Mouse (Mus musculus) cortical plate, adult 2 months (tissue): Measurements from ENCODE around the gene Clptm1l. TPM values are rescaled to one million over a fixed set of nuclear protein-coding genes. Genes with fewer than 3 reads are reported as not detected.
A peak's percentile ranks its signal among the peaks of the same experiment; 100 is the strongest.

ENCODE experiments used
- H3K27ac ChIP-seq: fragments of 200-500 bp; 2 replicates; pipeline ENCODE4 v1.5.1; 2012; ENCODE audit warnings: low read length, control low read depth, inconsistent platforms; ENCODE audit not compliant: insufficient read depth
- H3K4me1 ChIP-seq: fragments of 200-500 bp; 2 replicates; pipeline ENCODE4 v1.6.1; 2011; ENCODE audit warnings: low read length; ENCODE audit not compliant: control insufficient read depth, insufficient read depth
- H3K4me3 ChIP-seq: fragments of 200-500 bp; 2 replicates; pipeline ENCODE4 v1.5.1; 2011; ENCODE audit warnings: mild to moderate bottlenecking, low read length, control low read depth; ENCODE audit not compliant: insufficient read depth
- CTCF ChIP-seq: fragments of 200-500 bp; IDR thresholded peaks from 2 replicates; pipeline ENCODE4 v1.5.1; 2011; ENCODE audit warnings: mild to moderate bottlenecking, control low read depth, low read length; ENCODE audit not compliant: insufficient read depth; ENCODE audit errors: extremely low read depth
- POLR2A ChIP-seq: fragments of 200-500 bp; IDR thresholded peaks from 2 replicates; pipeline ENCODE4 v1.6.1; 2011; ENCODE audit warnings: mild to moderate bottlenecking, low read length, control low read depth; ENCODE audit not compliant: insufficient read depth; ENCODE audit errors: extremely low read depth
- polyA plus RNA-seq: library from polyadenylated mRNA; depleted of rRNA; stranded (reverse); fragments of >200 nt; gene quantifications from 2 replicates; pipeline ENCODE4 v1.2.3, GENCODE M21; 2012; rRNA removed

Gene Clptm1l
- polyA plus RNA-seq, result 136 and 147 TPM in 2 replicates

GRCm38 (mm10) chr13:73603522-73604155, at the start of gene Clptm1l:
TSS of gene Clptm1l (plus strand) at chr13:73604006.
- TF ChIP-seq CTCF (no peak), POLR2A (peak; percentile 80)
- H3K4me1 ChIP-seq, result peaks cover 7% of the 10 kb centered on the region
- peak within 1 kb of the TSS; percentile 93 for H3K4me3 ChIP-seq
- H3K27ac ChIP-seq, result peak within 1 kb of the TSS; percentile 78

GRCm38 (mm10) chr13:73564201-73564600, 39.6 kb upstream of the Clptm1l start:
- no peak overlapping the region for H3K4me3 ChIP-seq
- no peak overlapping the region for H3K27ac ChIP-seq
- H3K4me1 ChIP-seq, result no peaks in the 10 kb centered on the region
- TF ChIP-seq POLR2A (no peak), CTCF (no peak)

GRCm38 (mm10) chr13:73575051-73575450, 28.8 kb upstream of the Clptm1l start:
- H3K4me1 ChIP-seq, result no peaks in the 10 kb centered on the region
- no peak overlapping the region for H3K27ac ChIP-seq
- no peak overlapping the region for H3K4me3 ChIP-seq
- TF ChIP-seq CTCF, result no peak
- no peak for TF ChIP-seq POLR2A

DNA sequence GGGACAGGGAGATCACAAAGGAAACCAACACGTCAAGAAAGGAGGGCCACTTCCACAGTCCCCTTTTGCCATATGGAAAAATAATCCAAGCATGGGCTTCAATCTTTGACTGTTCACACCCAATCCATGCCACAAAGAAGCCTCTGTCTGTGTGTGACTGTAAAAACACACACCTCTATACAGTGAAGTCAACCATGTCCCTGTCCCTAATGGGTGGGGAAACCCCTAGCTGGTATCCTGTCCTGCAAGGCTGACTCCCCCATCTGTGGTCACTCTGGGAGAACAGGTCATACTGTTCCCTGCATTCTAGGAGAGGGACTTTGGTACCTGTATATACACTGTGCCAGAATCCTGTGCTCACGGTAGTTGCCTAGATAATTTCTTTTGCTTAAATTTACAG, 26.5 kb upstream of the Clptm1l start:
- TF ChIP-seq CTCF (no peak), POLR2A (no peak)
- Histone ChIP-seq H3K4me1 (no peaks in the 10 kb centered on the region), H3K27ac (no peak overlapping the region), H3K4me3 (no peak overlapping the region)

GRCm38 (mm10) chr13:73591488-73591887, 12.3 kb upstream of the Clptm1l start:
- TF ChIP-seq CTCF, result no peak
- no peak for TF ChIP-seq POLR2A
- Histone ChIP-seq H3K4me1 (no peaks in the 10 kb centered on the region), H3K27ac (no peak overlapping the region), H3K4me3 (no peak overlapping the region)

- Histone ChIP-seq H3K4me3 (no peak overlapping the region), H3K4me1 (no peaks in the 10 kb centered on the region), H3K27ac (no peak overlapping the region)
- TF ChIP-seq CTCF (no peak), POLR2A (no peak)
Observed at GRCm38 (mm10) chr13:73592546-73592945, 11.3 kb upstream of the Clptm1l start.

DNA sequence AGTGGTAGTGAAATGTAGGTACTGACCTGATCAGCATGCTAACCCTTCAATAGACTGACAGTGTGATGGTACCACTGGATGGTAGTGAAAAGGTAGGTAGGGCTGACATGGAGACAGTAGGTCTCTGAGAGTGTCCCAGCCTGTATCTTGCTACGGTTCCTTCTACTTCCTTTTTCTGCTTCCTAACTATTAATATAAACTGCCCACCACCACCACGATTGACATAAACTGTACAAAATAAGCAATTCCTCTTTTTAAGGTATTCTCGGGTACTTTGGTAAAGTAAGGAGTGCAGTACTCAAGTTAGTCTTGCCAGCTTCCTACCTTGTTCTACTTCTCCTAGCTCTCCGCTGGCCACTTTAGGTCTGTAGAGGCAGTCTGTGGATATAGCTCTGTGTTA, 7.5 kb upstream of the Clptm1l start:
- TF ChIP-seq POLR2A (no peak), CTCF (no peak)
- no peaks in the 10 kb centered on the region for H3K4me1 ChIP-seq
- no peak overlapping the region for H3K27ac ChIP-seq
- no peak overlapping the region for H3K4me3 ChIP-seq

DNA sequence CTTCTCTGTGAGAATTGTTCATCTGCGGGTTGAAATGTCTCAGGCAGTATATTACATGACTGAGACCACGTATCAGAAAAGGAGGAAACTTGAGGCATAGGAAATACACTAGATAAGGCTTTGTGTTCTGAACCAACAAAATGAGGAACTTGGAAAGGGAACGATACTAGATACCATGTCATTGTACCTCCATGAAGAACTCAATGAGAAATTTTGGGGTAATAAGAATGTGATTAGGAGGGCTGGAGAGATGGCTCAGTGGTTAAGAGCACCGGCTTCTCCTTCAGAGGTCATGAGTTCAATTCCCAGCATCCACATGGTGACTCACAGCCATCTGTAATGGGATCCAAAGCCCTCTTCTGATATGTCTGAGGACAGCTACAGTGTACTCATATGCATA, 3.6 kb upstream of the Clptm1l start:
- Histone ChIP-seq H3K4me1 (peaks cover 6% of the 10 kb centered on the region), H3K4me3 (no peak overlapping the region), H3K27ac (no peak overlapping the region)
- TF ChIP-seq CTCF (no peak), POLR2A (no peak)

- Histone ChIP-seq H3K27ac (no peak overlapping the region), H3K4me3 (peak overlapping the region; percentile 93), H3K4me1 (peaks cover 7% of the 10 kb centered on the region)
- TF ChIP-seq CTCF, result no peak
- no peak for TF ChIP-seq POLR2A
Observed at GRCm38 (mm10) chr13:73603046-73603445, 760 bp upstream of the Clptm1l start.

DNA sequence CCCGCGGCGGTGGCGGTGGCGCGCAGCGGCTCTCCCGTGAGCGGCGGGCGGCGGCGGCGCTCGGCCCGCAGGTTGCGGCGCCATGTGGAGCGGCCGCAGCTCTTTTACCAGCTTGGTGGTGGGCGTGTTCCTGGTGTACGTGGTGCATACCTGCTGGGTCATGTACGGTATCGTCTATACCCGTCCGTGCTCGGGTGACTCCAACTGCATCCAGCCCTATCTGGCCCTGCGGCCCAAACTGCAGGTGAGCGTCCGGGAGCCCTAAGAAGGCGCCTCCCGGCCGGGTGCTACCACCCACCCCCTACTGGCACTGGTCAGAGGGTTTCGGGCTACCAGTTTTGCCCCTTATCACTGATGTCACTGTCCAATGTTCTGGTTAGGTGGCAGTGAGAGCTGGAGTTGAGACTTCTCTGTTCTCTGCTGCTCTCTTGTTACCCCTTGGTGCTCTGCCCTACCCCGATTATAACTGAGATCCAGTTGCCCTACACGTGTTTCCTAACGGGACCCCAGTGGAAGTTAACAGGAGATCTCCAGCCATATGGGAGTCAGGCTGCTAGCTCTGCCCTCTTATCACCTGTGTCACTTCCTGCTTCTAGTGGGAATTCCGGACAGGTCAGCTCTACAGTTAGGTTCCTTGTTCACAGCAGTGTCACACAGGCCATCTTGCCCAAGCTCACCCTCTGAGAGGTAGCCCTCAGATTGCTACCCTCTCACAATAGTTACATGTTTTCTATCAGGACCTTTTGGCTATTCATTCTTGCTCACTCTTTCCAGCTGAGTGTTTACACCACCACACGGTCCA, 551 bp downstream of the Clptm1l start:
- no peak for TF ChIP-seq POLR2A
- TF ChIP-seq CTCF, result no peak
- peak overlapping the region; percentile 93 for H3K4me3 ChIP-seq
- peaks cover 7% of the 10 kb centered on the region for H3K4me1 ChIP-seq
- no peak overlapping the region for H3K27ac ChIP-seq
